Mouse (Mus musculus) kidney, adult 2 months (tissue): ENCODE results near the gene Asb1. TPM values are rescaled to one million over a fixed set of nuclear protein-coding genes. Genes with fewer than 3 reads are reported as not detected.

ENCODE experiments used
- DNase-seq: peaks from one replicate; pipeline ENCODE4 v3.0.0; 2021
- H3K27ac ChIP-seq: fragments of 200-500 bp; 2 replicates; pipeline ENCODE4 v1.5.1; 2012; ENCODE audit warnings: low read depth, low read length, control low read depth, inconsistent platforms; ENCODE audit not compliant: insufficient read depth
- H3K27me3 ChIP-seq: fragments of 200-500 bp; replicated peaks from 2 replicates; pipeline ENCODE4 v1.6.1; 2012; ENCODE audit warnings: mild to moderate bottlenecking, moderate library complexity, low read length, inconsistent platforms; ENCODE audit not compliant: control insufficient read depth, insufficient read depth
- H3K36me3 ChIP-seq: fragments of 200-500 bp; 2 replicates; pipeline ENCODE4 v1.6.1; 2012; ENCODE audit warnings: mild to moderate bottlenecking, moderate library complexity, low read length, inconsistent platforms; ENCODE audit not compliant: control insufficient read depth, insufficient read depth
- H3K4me1 ChIP-seq: fragments of 200-500 bp; 2 replicates; pipeline ENCODE4 v1.6.1; 2011; ENCODE audit warnings: low read length; ENCODE audit not compliant: control insufficient read depth, insufficient read depth
- H3K4me3 ChIP-seq: fragments of 200-500 bp; 2 replicates; pipeline ENCODE4 v1.5.1; 2011; ENCODE audit warnings: mild to moderate bottlenecking, low read depth, low read length, control low read depth; ENCODE audit not compliant: insufficient read depth
- CTCF ChIP-seq: fragments of 200-500 bp; conservative IDR thresholded peaks from 2 replicates; pipeline ENCODE4 v1.5.1; 2011; ENCODE audit warnings: low read depth, mild to moderate bottlenecking, control low read depth, low read length, moderate library complexity, mixed read lengths; ENCODE audit not compliant: insufficient read depth, insufficient read length
- POLR2A ChIP-seq: fragments of 200-500 bp; IDR thresholded peaks from one replicate; pipeline ENCODE4 v1.6.1; 2011; ENCODE audit warnings: low read depth, low read length, control low read depth
- WGBS: fragments of 180-500 bp; shearing (Covaris S2); methylation state at CpG from one replicate; pipeline ENCODE4 v1.1.7; 2018; 5-methylcytosine and 5-hydroxymethylcytosine counted together
- polyA plus RNA-seq: library from polyadenylated mRNA; depleted of rRNA; stranded (reverse); fragments of >200 nt; gene quantifications from 2 replicates; pipeline ENCODE4 v1.2.3, GENCODE M21; 2012; rRNA removed

The Asb1 gene
- polyA plus RNA-seq: 7.3 and 7.6 TPM in 2 replicates

DNA sequence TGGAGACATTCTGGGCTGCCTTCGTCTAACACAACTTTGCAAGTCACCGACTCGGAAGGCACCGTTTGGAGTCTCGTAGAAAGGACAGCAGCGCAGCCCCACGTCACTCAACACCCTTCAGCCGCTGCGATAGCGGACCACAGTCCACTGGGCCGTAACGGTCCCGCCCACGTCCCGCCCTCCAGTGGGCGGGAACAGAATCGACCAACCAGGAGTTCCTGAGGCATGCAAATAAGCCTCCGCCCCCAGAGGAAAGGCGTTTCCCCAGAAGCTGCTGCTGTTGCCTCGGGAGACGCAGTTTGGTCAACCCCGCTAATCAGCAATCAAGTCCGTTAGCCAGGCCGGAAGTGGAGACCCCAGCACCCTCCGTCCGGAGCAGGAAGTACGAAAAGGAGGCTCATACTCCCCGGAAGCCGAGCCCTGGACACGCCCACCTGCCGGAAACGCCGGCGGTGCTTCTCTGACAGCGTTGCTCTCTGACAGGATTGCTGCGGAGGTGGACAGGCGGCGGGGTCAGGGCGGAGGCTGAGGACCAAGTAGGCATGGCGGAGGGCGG is at the start of gene Asb1:
Gene Asb1 (plus strand): TSS at position 274 of the 556 bp plus-strand sequence.
- H3K4me1 ChIP-seq: peaks cover 8% of the 10 kb centered on the region; the same call in 1 of the 2 replicates
- H3K27ac ChIP-seq: peak within 1 kb of the TSS; percentile 19; the same call in 1 of the 2 replicates
- no peaks in the 10 kb centered on the region for H3K36me3 ChIP-seq
- TF ChIP-seq POLR2A (peak; percentile 67), CTCF (no peak)
- peak; percentile 98 for DNase-seq
- WGBS: under 1% methylated on average over 41 of the region's 41 CpGs
- no peaks in the 10 kb centered on the region for H3K27me3 ChIP-seq
- H3K4me3 ChIP-seq: peak within 1 kb of the TSS; percentile 78

DNA sequence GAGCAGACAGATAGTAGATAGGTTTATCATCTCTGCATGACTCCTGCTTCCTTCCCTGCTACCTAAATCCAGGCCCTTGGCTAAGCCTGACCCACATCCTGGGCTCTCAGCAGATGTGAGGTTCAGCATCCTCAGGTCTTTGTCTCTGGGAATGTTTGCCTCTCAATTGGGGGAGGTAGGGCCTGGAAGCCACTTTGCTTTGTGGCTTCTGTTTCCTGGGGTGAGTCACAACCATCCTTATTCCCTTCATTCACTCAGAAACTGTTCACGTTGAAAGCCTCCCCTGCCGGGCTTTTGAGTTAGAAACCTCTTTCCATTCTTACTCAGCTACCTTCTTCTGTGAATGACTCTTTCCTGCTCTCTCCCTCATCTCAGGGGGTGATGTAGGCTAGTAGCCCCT is 47.6 kb upstream of the Asb1 start:
- H3K4me3 ChIP-seq: no peak overlapping the region
- 54% methylated on average over 2 of the region's 2 CpGs for WGBS
- H3K27me3 ChIP-seq: no peaks in the 10 kb centered on the region
- H3K36me3 ChIP-seq: no peaks in the 10 kb centered on the region
- DNase-seq: no peak
- no peak overlapping the region for H3K27ac ChIP-seq
- no peak for TF ChIP-seq CTCF
- no peak for TF ChIP-seq POLR2A
- H3K4me1 ChIP-seq: peaks cover 9% of the 10 kb centered on the region; the same call in 1 of the 2 replicates

GRCm38 (mm10) chr1:91493938-91494337 is 46.4 kb upstream of the Asb1 start:
- peak; percentile 5 for DNase-seq
- WGBS: 27% methylated on average over 3 of the region's 3 CpGs
- H3K27me3 ChIP-seq: no peaks in the 10 kb centered on the region
- H3K4me1 ChIP-seq: peaks cover 9% of the 10 kb centered on the region; the same call in 1 of the 2 replicates
- H3K4me3 ChIP-seq: no peak overlapping the region
- H3K36me3 ChIP-seq: no peaks in the 10 kb centered on the region
- no peak overlapping the region for H3K27ac ChIP-seq
- no peak for TF ChIP-seq CTCF
- no peak for TF ChIP-seq POLR2A

- WGBS: under 1% methylated on average over 79 of the region's 79 CpGs
- no peaks in the 10 kb centered on the region for H3K27me3 ChIP-seq
- TF ChIP-seq POLR2A (peak; percentile 3), CTCF (no peak)
- H3K36me3 ChIP-seq: no peaks in the 10 kb centered on the region
- peaks cover 9% of the 10 kb centered on the region; the same call in 1 of the 2 replicates for H3K4me1 ChIP-seq
- peak within 1 kb of the TSS; percentile 68 for H3K4me3 ChIP-seq
- peak; percentile 97 for DNase-seq
- H3K27ac ChIP-seq: no peak within 1 kb of the TSS
Measured at GRCm38 (mm10) chr1:91494457-91495140, 45.7 kb upstream of the Asb1 start, which contains the start of gene Traf3ip1. TSS of gene Traf3ip1 (plus strand) at chr1:91494647.

DNA sequence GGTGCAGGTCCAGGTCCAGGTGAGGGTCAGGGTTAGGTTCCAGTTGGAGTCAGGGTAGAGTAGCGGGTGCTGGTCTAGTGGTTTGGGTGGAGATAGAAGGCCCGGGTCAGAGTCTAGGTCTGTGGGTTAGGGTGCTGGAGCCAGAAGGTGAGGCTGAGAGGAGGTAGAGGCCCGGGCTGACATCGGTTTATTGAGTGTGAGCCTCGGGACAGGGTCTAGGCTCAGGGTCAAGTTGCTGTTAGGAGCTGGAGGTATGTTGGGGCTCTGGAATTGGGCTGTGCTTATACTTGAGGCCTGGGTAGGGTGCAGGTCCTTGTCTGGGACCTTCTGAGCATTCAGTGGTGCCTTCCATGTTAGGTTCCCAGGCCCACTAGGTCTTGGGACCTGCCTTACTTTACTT is 45.0 kb upstream of the Asb1 start:
- peak; percentile 28 for DNase-seq
- H3K27me3 ChIP-seq: no peaks in the 10 kb centered on the region
- H3K4me3 ChIP-seq: peak overlapping the region; percentile 68
- H3K36me3 ChIP-seq: no peaks in the 10 kb centered on the region
- 26% methylated on average over 5 of the region's 5 CpGs for WGBS
- TF ChIP-seq POLR2A (no peak), CTCF (no peak)
- H3K4me1 ChIP-seq: peaks cover 9% of the 10 kb centered on the region; the same call in 1 of the 2 replicates
- H3K27ac ChIP-seq: no peak overlapping the region

DNA sequence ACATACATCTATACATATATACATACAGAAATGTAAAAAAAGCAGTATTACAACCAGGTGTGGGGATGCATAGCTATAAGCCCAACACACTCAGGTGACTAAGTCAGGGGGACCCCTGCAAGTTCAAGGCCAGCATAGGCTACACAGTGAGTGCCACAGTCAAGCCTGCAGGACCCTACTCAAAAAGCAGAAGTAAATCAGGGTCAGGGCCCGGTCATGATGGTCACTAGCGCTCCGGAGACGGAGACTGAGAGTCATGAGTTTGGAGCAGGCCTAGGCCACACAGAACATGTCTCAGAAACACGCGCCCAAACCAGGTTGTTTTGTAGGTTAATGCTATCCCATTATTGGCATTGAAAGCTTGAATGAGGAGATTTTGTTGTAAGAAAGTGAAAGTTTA is 41.8 kb upstream of the Asb1 start:
- TF ChIP-seq CTCF: no peak
- TF ChIP-seq POLR2A: no peak
- H3K4me3 ChIP-seq: no peak overlapping the region
- no peak overlapping the region for H3K27ac ChIP-seq
- no peaks in the 10 kb centered on the region for H3K27me3 ChIP-seq
- peaks cover 9% of the 10 kb centered on the region; the same call in 1 of the 2 replicates for H3K4me1 ChIP-seq
- H3K36me3 ChIP-seq: no peaks in the 10 kb centered on the region
- 92% methylated on average over 6 of the region's 6 CpGs for WGBS
- no peak for DNase-seq

- no peaks in the 10 kb centered on the region for H3K36me3 ChIP-seq
- 64% methylated on average over 3 of the region's 3 CpGs for WGBS
Measured at GRCm38 (mm10) chr1:91504615-91505014, 35.7 kb upstream of the Asb1 start.

More at GRCm38 (mm10) chr1:91504615-91505014, 35.7 kb upstream of the Asb1 start:
- Histone ChIP-seq H3K4me1 (no peaks in the 10 kb centered on the region), H3K27ac (no peak overlapping the region), H3K27me3 (no peaks in the 10 kb centered on the region), H3K4me3 (no peak overlapping the region)
- TF ChIP-seq CTCF (no peak), POLR2A (no peak)
- DNase-seq: no peak
